17 mouse cellular contexts compared by ENCODE assay signal in the genomic region with DNA sequence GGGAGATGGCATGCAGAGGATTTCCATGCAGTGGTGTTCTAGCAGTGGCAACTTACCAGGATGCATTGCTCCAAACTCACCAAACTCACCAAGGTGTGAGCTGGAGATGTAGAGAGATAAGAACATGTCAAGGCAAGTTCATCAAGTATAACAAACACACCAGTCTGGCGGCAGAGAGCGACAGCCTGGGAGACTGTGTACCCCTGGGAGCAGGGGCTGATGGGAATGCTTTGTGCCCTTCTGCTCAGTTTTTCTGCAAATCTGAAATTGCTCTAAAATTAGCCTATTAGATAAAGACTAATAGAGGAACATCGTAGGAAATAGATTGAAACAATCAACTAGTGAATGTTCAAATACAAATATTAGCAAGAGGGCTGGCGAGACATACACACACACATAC. TPM values are rescaled to one million over a fixed set of nuclear protein-coding genes. Genes with fewer than 3 reads are reported as not detected.
DNase-seq lines count a peak whose midpoint lies in the region.
"Had no signal": no experiment of that assay in that cellular context is flagged by ENCODE, and none has a peak within 500 bp of the region (broad histone marks: within the 10 kb centered on the region; RNA-seq: fewer than 3 reads in every experiment).

No protein-coding gene starts in this region.

- DNase-seq in layer of hippocampus, adult 11-12 months (ENCODE audit: low spot score), result peak; percentile 40
- DNase-seq in layer of hippocampus, adult 8-10 months (ENCODE audit: low spot score in 2 of 2), result no peak
- peak; percentile 33 for DNase-seq in layer of hippocampus, adult 9-11 months
- DNase-seq in layer of hippocampus, postnatal 25 days (ENCODE audit: extremely low spot score in 1 of 2, low spot score in 1 of 2), result no peak
- DNase-seq: adrenal gland, adult 2 months; adrenal gland, postnatal 10 days; adrenal gland, postnatal 25 days; cerebellum, adult 11 months; cerebellum, adult 18-20 months; cerebellum, adult 8-10 months; cerebellum, adult 9-11 months; cerebellum, postnatal 36 days; embryo, embryonic 11 days had no signal

RNA-seq across cellular contexts. Expression of gene Gpr12, which starts 6.6 kb away (rescaled TPM):
- total RNA-seq in layer of hippocampus, adult 8-10 months (2022), result 10 to 100 TPM; 29.4 to 40.7 (median 30.4) TPM
- 10 to 100 TPM; 40.9 to 44.1 TPM for total RNA-seq in layer of hippocampus, postnatal 25 days (2021)
- total RNA-seq: adrenal gland, adult 2 months; adrenal gland, postnatal 25 days; common myeloid progenitor, adult 5-6 weeks; ES-E14; MEL had no signal

RNA-seq across cellular contexts. Expression of gene Gm3415, which starts 35.7 kb away (rescaled TPM):
- total RNA-seq in layer of hippocampus, adult 8-10 months (2022), result not detected
- total RNA-seq in layer of hippocampus, postnatal 25 days (2021), result not detected
- total RNA-seq: adrenal gland, adult 2 months; adrenal gland, postnatal 10 days; adrenal gland, postnatal 25 days; adrenal gland, postnatal 4 days; common myeloid progenitor, adult 5-6 weeks; ES-E14; MEL had no signal

RNA-seq across cellular contexts. Expression of gene Gm3409, which starts 54.2 kb away (rescaled TPM):
- total RNA-seq in layer of hippocampus, adult 8-10 months (2022), result not detected
- not detected for total RNA-seq in layer of hippocampus, postnatal 25 days (2021)
- total RNA-seq: adrenal gland, adult 2 months; adrenal gland, postnatal 10 days; adrenal gland, postnatal 25 days; adrenal gland, postnatal 4 days; common myeloid progenitor, adult 5-6 weeks; ES-E14; MEL had no signal

Comparison
In these comparisons a context has a peak if more than half of its experiments do, and no peak if none do; other contexts are left out.
1. DNase-seq: peak in layer of hippocampus, adult 11-12 months (single experiment) and layer of hippocampus, adult 9-11 months (single experiment); none in layer of hippocampus, adult 8-10 months (0 of 2) and layer of hippocampus, postnatal 25 days (0 of 2).